Mouse (Mus musculus) layer of hippocampus, adult 2 months (tissue): ENCODE results near the gene Sema3b. TPM values are rescaled to one million over a fixed set of nuclear protein-coding genes. Genes with fewer than 3 reads are reported as not detected.

Source experiments
- DNase-seq, 2 experiments: peaks; one replicate each; pipeline ENCODE4 v3.0.0; 2022; ENCODE audit warnings: low spot score in 2 of 2
- H3K27ac ChIP-seq: fragments of 200-600 bp; 2 replicates; pipeline ENCODE4 v1.8.1; 2022
- H3K4me3 ChIP-seq: fragments of 200-600 bp; 2 replicates; pipeline ENCODE4 v1.8.1; 2022; ENCODE audit warnings: mild to moderate bottlenecking
- CTCF ChIP-seq: fragments of 200-600 bp; conservative IDR thresholded peaks from 2 replicates; pipeline ENCODE4 v1.8.1; 2022; ENCODE audit warnings: antibody characterized with exemption, mild to moderate bottlenecking, moderate library complexity
- total RNA-seq, 2 experiments: library from RNA; stranded (reverse); gene quantifications; 2 replicates each; pipeline ENCODE4 v1.2.3; 2021

The Sema3b gene
- total RNA-seq, 2 experiments from 2014 or later, result 1.9 to 2.2 TPM

GRCm38 (mm10) chr9:107630576-107630975, 21.5 kb upstream of the Sema3b start:
- Histone ChIP-seq H3K27ac (peak overlapping the region; percentile 92), H3K4me3 (peak overlapping the region; percentile 22; the same call in 1 of the 2 replicates)
- DNase-seq, result peak; percentile 58 to 72
- no peak for TF ChIP-seq CTCF

- peak overlapping the region; percentile 92 for H3K27ac ChIP-seq
- TF ChIP-seq CTCF, result no peak
- DNase-seq, result peak in 1 of 2 experiments; percentile 33
- peak overlapping the region; percentile 22; the same call in 1 of the 2 replicates for H3K4me3 ChIP-seq
Measured at GRCm38 (mm10) chr9:107629901-107630425, 20.9 kb upstream of the Sema3b start.

GRCm38 (mm10) chr9:107629411-107629730, 20.3 kb upstream of the Sema3b start:
- peak overlapping the region; percentile 92 for H3K27ac ChIP-seq
- no peak for DNase-seq
- peak overlapping the region; percentile 13; the same call in 1 of the 2 replicates for H3K4me3 ChIP-seq
- no peak for TF ChIP-seq CTCF

GRCm38 (mm10) chr9:107628721-107629410, 19.8 kb upstream of the Sema3b start:
- DNase-seq, result no peak
- H3K27ac ChIP-seq, result peak overlapping the region; percentile 92
- TF ChIP-seq CTCF, result no peak
- peak overlapping the region; percentile 20; the same call in 1 of the 2 replicates for H3K4me3 ChIP-seq

GRCm38 (mm10) chr9:107627387-107628255, 18.6 kb upstream of the Sema3b start:
- Histone ChIP-seq H3K27ac (peak overlapping the region; percentile 83), H3K4me3 (no peak overlapping the region)
- TF ChIP-seq CTCF, result no peak
- no peak for DNase-seq

- peak; percentile 93 for TF ChIP-seq CTCF
- peak; percentile 68 to 84 for DNase-seq
- Histone ChIP-seq H3K4me3 (peak overlapping the region; percentile 17; the same call in 1 of the 2 replicates), H3K27ac (peak overlapping the region; percentile 83)
Measured at GRCm38 (mm10) chr9:107626844-107627277, 17.8 kb upstream of the Sema3b start.

GRCm38 (mm10) chr9:107626158-107626843, 17.3 kb upstream of the Sema3b start:
- Histone ChIP-seq H3K27ac (peak overlapping the region; percentile 83), H3K4me3 (peak overlapping the region; percentile 17; the same call in 1 of the 2 replicates)
- DNase-seq, result no peak
- TF ChIP-seq CTCF, result no peak

- TF ChIP-seq CTCF, result peak; percentile 58
- H3K27ac ChIP-seq, result peak overlapping the region; percentile 72
- DNase-seq, result no peak
- H3K4me3 ChIP-seq, result no peak overlapping the region
Measured at GRCm38 (mm10) chr9:107625351-107626128, 16.5 kb upstream of the Sema3b start.

GRCm38 (mm10) chr9:107624951-107625350, 15.9 kb upstream of the Sema3b start:
- peak overlapping the region; percentile 72 for H3K27ac ChIP-seq
- no peak for DNase-seq
- H3K4me3 ChIP-seq, result no peak overlapping the region
- TF ChIP-seq CTCF, result no peak

GRCm38 (mm10) chr9:107624539-107624938, 15.5 kb upstream of the Sema3b start:
- H3K4me3 ChIP-seq, result no peak overlapping the region
- peak overlapping the region; percentile 72 for H3K27ac ChIP-seq
- TF ChIP-seq CTCF, result no peak
- no peak for DNase-seq

- no peak overlapping the region for H3K4me3 ChIP-seq
- no peak for TF ChIP-seq CTCF
- H3K27ac ChIP-seq, result no peak overlapping the region; the same call in 1 of the 2 replicates
- DNase-seq, result no peak
Measured at GRCm38 (mm10) chr9:107620954-107621353, 11.9 kb upstream of the Sema3b start.

- no peak for TF ChIP-seq CTCF
- DNase-seq, result no peak
- Histone ChIP-seq H3K4me3 (no peak overlapping the region), H3K27ac (peak overlapping the region; percentile 67; the same call in 1 of the 2 replicates)
Measured at GRCm38 (mm10) chr9:107619546-107619879, 10.5 kb upstream of the Sema3b start.
